Mouse (Mus musculus) c-Kit-positive CD71-negative TER-119-negative erythroid progenitor cells, embryonic 14.5 days (primary cell): Measurements from ENCODE around the gene Srd5a3.
A peak's percentile ranks its signal among the peaks of the same experiment; 100 is the strongest.

Source experiments
- DNase-seq: peaks from one replicate; pipeline ENCODE4 v3.0.0-alpha.2; 2013; ENCODE audit warnings: low read depth

Gene Srd5a3

DNA sequence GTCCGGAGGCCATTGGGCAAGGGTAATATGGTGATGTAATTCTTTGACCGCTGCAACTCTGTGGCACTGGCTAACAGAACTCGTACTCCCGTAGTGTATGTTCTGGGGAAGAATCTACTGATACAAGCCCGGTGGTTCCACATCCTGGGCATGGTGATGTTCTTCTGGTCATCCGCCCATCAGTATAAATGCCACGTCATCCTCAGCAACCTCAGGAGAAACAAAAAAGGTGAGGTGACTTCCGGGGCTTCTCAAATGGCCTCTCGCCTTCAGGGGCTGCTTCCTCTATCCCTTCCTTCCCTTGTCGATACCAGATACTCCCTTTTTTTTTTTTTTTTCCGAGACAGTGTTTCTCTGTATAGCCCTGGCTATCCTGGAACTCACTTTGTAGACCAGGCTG, 13.4 kb downstream of the Srd5a3 start:
- DNase-seq, result no peak

DNA sequence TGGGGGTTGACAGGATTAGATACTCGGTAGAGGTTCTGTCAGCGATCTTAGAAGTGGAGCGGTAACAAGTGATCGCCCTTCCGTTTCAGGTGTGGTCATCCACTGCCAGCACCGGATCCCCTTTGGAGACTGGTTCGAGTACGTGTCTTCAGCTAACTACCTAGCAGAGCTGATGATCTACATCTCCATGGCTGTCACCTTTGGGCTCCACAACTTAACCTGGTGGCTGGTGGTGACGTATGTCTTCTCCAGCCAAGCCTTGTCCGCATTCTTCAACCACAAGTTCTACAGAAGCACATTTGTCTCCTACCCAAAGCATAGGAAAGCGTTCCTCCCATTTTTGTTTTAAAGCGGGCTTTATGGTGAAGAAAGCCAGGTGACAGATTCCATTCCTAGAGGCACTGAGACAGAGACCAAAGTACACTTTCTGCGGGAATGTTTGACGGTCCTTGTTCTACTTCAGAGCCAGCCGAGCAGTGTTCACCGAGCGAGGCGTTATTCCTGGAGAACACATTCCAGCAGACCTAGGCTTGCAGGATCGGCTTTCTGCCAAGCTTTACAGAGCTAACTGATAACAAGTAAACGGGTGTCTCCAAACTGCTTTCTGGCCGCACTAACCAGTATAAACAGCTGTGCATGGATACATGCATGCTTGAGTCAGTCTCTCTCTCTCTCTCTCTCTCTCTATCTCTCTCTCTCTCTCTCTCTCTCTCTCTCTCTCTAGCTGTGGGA, 14.5 kb downstream of the Srd5a3 start:
- DNase-seq, result no peak

GRCm38 (mm10) chr5:76159555-76159954, 19.5 kb downstream of the Srd5a3 start:
- DNase-seq, result no peak

DNA sequence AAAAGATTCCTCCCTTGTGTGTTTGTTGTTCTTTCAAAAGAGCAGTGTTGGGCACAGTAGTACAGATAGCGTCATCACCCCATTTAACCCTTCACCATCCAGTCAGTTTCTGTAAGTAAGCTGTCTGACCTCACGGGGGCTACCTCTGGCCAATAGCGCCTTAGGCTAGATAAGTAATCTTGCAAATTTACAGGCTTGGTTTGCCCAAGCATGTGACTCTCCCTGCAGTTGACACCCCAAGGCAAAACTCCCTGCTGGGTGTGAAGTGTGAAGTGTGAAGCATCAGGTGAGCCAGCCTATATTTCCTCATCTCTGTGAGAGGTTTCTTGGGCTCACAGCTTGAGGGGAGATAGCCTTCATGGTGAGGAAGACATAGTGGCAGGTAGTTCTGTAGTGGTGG, 20.0 kb downstream of the Srd5a3 start:
- DNase-seq, result no peak

DNA sequence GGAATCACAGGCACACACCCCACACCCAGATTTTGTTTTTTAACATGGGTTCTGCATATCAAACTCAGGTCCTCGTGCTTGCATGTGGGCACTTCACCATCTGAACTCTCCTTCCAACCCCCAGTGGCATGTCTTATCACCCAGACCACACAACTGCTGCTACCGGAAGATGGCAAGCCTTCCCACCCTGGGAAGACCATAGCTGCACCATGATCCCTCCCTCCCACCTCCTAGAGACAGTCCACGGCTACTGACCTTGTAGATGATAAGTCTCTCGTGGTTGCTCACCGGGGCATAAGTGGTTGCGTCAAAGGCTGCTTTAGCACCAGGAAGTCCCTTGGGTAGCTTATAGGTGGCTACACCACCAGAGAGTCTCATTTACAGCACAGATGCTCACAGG, 21.4 kb downstream of the Srd5a3 start:
- no peak for DNase-seq

- DNase-seq, result no peak
Measured at GRCm38 (mm10) chr5:76162926-76163325, 22.9 kb downstream of the Srd5a3 start.

DNA sequence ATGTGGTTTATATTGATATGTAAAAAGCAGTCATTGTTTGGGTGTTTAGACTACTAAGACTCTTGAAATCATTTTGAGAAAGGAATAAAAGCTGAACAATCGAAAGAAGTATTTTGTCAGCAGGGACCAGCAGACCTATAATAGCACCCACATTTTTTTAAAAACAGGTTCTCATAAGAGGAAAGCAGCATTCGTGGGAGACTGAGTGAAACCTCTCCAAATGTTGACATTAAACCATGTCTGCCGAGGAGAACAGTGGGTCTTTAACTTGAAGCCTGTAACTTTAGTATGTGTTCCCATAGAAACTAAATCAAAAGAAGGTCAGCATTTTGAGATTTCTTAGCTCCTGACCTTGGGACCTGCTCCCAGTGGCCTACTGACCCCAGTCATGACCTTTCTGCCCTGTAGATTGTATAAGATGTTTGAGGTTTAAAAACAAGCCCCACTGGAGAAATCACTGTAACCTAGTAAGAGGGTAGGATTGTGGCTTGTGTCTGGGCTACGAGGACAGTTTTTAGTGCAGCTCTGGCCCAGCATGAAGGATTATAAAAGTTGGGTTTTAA, 23.8 kb downstream of the Srd5a3 start:
- DNase-seq, result no peak

DNA sequence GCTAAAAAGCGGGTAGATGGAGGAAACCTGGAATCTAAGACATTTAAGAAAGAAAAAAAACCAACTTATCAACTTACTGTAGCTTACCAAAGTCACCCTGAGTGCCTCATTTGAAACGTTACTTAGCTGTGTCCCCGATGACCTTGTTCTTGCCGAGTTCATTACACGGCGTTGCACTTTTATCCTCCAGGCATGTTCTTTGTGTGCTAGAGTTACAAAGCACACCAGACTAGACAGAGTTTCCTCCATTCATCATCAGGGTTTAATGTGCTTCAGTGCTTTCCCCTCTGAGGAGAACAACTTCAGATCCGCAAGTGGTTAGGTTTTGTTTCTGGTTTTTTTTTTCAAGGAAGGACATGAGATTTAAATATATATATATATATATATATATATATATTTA, 24.8 kb downstream of the Srd5a3 start:
- no peak for DNase-seq

DNA sequence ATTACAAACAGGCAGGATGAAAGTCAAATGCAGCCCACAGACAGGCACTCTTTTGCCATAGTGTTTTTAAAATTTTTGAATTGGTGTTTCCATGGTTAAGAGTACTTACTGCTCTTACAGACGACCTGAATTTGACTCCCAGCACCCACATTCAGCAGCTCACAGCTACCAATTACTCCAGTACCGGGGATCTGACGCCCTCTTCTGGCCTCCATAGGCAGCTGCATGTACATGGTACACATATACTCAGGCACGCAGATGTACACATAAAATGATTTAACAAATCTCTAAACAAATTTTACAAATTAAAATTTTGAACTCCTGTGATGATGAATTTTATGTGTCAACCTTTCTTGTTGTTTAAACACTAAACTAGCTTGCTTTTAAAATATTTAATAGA, 30.5 kb downstream of the Srd5a3 start:
- no peak for DNase-seq

- DNase-seq, result no peak
Measured at GRCm38 (mm10) chr5:76171039-76171438, 31.0 kb downstream of the Srd5a3 start.

- DNase-seq, result no peak
Measured at GRCm38 (mm10) chr5:76175051-76175450, 35.0 kb downstream of the Srd5a3 start.

DNA sequence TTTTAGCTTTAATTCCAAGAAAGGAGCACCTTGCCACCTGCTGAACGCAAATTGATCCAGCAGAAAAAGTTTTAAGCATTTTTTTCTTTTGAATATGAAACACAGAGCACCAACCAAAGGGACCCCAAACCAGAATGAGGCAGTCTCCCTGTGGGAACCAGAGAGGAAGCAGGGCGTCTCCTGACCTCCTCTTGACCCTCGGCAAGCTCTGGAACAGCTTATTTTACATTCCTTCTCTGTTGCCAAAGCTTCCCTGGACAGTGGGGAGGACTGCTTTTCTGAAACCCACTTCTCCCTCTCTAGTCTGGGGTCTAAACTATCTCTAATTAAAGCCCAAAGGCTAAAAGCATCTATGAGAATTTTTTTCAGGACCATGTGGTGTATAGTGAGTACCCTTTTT, 36.3 kb downstream of the Srd5a3 start:
- no peak for DNase-seq

- no peak for DNase-seq
Measured at GRCm38 (mm10) chr5:76176841-76177240, 36.8 kb downstream of the Srd5a3 start.

GRCm38 (mm10) chr5:76177664-76178063, 37.6 kb downstream of the Srd5a3 start:
- no peak for DNase-seq

GRCm38 (mm10) chr5:76179171-76179570, 39.1 kb downstream of the Srd5a3 start:
- no peak for DNase-seq

DNA sequence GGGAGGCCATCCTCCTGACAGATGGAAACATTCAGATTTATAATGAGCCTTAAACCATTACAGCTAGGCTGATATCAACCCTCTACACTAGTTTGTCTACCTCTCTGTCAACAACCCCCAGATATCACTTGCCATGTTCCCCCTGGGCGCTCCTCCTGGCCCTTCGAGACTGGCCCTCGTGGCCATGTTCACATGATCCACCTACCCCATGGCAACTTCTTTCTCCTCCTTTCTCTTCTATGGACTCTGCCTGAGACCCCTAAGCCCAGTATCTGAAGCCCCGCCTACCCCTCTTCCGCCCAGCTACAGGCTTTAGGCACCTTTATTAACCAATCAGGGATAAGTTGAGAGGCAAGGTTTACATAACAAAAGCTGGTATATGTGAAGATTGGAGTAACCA, 39.7 kb downstream of the Srd5a3 start:
- DNase-seq, result no peak

DNA sequence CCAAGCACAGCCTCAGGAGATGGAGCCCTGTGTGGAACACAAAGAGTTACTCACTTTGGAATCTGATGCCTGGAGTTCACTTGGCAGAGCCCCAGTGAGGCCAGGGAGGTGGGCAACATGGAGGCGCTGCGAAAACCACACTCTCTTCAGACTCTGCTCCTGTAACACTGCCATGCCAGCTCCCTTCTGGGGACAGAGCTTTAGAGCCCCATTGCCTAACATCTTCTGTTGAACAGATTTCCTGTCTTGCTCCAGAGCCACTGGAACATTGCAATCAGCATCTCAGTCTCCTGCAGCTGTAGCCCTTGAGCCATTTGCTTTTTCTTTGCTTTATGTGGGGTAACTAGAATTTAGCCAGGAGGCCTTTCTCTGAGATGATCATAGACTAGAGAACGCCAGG, 42.3 kb downstream of the Srd5a3 start:
- DNase-seq, result no peak

DNA sequence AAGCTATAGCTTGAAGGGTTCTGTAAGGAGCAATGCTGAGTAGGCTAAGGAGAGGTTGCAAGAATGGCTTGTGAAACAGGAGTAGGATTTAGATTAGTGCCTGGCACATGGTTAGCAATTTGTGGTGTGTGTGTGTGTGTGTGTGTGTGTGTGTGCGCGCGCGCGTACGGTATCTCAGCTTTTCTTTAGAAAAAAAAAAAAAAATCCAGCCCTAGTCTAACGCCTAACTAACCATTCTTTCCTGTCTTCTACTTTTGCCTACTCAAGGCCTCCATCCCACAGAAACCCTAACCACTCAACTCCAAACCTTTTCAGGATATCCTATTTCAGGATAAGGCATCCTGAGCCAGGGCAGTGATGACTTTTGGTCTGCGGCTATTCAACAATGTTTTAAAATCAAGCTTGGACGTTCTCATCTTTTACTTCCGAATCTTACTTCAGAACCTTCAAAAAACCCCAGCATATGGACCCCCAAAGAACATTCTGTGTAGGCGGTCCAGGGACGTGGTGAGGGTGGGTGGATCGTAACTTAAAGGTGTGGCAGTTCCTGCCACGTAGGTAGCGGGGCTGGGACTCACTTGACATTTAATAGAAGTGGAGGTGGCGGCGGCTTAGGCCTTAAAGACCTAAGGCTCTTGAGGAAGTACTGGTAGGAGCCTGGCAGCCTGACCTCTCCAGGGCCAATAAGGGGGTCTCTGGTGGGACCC, 43.1 kb downstream of the Srd5a3 start:
- DNase-seq, result no peak

GRCm38 (mm10) chr5:76183750-76184261, 43.7 kb downstream of the Srd5a3 start, which contains the start of gene Tmem165:
Tmem165 (plus strand) TSS chr5:76183880.
- peak; percentile 74 for DNase-seq

- DNase-seq, result no peak
Measured at GRCm38 (mm10) chr5:76184286-76185080, 44.4 kb downstream of the Srd5a3 start.

DNA sequence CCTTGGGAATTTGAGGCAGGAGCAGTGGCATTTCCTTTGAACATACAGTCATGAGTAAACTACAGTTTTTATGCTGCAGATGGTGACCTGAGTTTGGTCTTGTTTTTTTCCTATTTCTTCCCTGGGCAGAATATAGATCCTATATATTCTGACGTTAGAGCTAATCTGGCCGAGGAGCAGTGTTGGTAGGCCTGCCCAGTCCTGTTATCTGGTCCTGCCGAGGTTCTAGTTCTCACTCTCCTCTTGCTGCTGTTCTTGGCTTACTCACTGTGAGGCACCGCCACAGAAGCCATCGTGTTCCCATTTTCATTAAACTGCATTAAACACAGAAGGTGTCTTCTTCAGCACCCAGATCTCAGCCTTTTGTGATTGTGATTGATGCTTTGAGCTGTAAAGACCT, 47.8 kb downstream of the Srd5a3 start:
- DNase-seq, result no peak

DNA sequence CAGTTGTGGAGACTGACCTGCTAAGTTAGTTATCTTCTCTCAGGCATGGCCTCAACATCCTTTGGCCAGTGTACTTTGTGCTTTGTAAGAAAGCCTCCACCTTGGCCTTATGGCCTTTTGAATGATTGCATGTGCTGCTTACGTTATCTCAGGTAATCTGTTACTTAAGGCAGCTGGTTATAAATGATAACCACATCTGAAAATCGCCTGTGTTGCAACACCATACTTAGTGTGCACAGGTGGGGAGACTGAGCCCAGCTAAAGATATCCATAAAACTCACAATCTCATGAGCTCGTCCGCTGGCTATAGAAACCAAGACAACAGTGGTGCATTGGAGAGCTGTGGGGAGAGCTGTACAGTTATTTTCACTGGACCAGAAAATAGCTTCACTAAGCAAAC, 50.5 kb downstream of the Srd5a3 start:
- no peak for DNase-seq
